ENCODE assay signal across 12 mouse cellular contexts in genomic region chr1:151863135-151863796, GRCm38 (mm10).
A peak's percentile ranks its signal among the peaks of the same experiment; 100 is the strongest.
DNase-seq lines count a peak whose midpoint lies in the region; ATAC-seq and TF ChIP-seq lines count a peak whose summit lies in the region.
"Had no signal": no experiment of that assay in that cellular context is flagged by ENCODE, and none has a peak within 500 bp of the region (broad histone marks: within the 10 kb centered on the region; RNA-seq: fewer than 3 reads in every experiment).

No protein-coding gene starts in this region.

- TF ChIP-seq CTCF in midbrain, postnatal 0 days (IDR thresholded peaks at IDR 0.05), result no peak

- H3K4me1 ChIP-seq in kidney, embryonic 16.5 days (ENCODE audit: insufficient read depth, low read length), result peaks cover 10% of the 10 kb centered on the region; the same call in 1 of the 2 replicates
- H3K4me1 ChIP-seq in midbrain, embryonic 11.5 days (ENCODE audit: control insufficient read depth, insufficient read depth, low read length), result no peaks in the 10 kb centered on the region
- no peaks in the 10 kb centered on the region for H3K4me1 ChIP-seq in midbrain, postnatal 0 days (ENCODE audit: insufficient read depth, low read length)
- H3K4me1 ChIP-seq in stomach, embryonic 16.5 days (ENCODE audit: control insufficient read depth, insufficient read depth, low read length), result peaks cover 14% of the 10 kb centered on the region; the same call in 1 of the 2 replicates
- H3K4me1 ChIP-seq: liver, embryonic 13.5 days had no signal

- no peaks in the 10 kb centered on the region for H3K9me3 ChIP-seq in kidney, embryonic 16.5 days (ENCODE audit: low read length)
- no peaks in the 10 kb centered on the region for H3K9me3 ChIP-seq in midbrain, embryonic 11.5 days (ENCODE audit: control insufficient read depth, low read length)
- no peaks in the 10 kb centered on the region for H3K9me3 ChIP-seq in midbrain, postnatal 0 days (ENCODE audit: low read length)
- H3K9me3 ChIP-seq in stomach, embryonic 16.5 days (replicated peaks; ENCODE audit: control insufficient read depth, low read length), result no peaks in the 10 kb centered on the region
- H3K9me3 ChIP-seq: embryonic facial prominence, embryonic 10.5 days; liver, embryonic 13.5 days had no signal

- H3K9ac ChIP-seq in kidney, embryonic 16.5 days (replicated peaks; ENCODE audit: low read length), result no peak overlapping the region
- no peak overlapping the region for H3K9ac ChIP-seq in midbrain, embryonic 11.5 days (ENCODE audit: low read length)
- no peak overlapping the region for H3K9ac ChIP-seq in midbrain, postnatal 0 days (replicated peaks; ENCODE audit: low read length, poor library complexity, severe bottlenecking)
- H3K9ac ChIP-seq in stomach, embryonic 16.5 days (ENCODE audit: low read length), result no peak overlapping the region
- H3K9ac ChIP-seq: forebrain, postnatal 0 days; liver, embryonic 13.5 days had no signal

- no peaks in the 10 kb centered on the region for H3K36me3 ChIP-seq in kidney, embryonic 16.5 days (ENCODE audit: insufficient read depth, low read length)
- H3K36me3 ChIP-seq in midbrain, embryonic 11.5 days (ENCODE audit: control insufficient read depth, insufficient read depth, low read length), result no peaks in the 10 kb centered on the region
- no peaks in the 10 kb centered on the region for H3K36me3 ChIP-seq in midbrain, postnatal 0 days (ENCODE audit: insufficient read depth, low read length)
- H3K36me3 ChIP-seq in stomach, embryonic 16.5 days (ENCODE audit: control insufficient read depth, insufficient read depth, low read length), result no peaks in the 10 kb centered on the region
- H3K36me3 ChIP-seq: embryonic facial prominence, embryonic 10.5 days; liver, embryonic 13.5 days had no signal

- ATAC-seq in kidney, embryonic 16.5 days (ENCODE audit: low FRiP score, low TSS enrichment), result peak; percentile 65; the same call in 1 of the 2 replicates
- no peak for ATAC-seq in midbrain, embryonic 11.5 days (ENCODE audit: low FRiP score)
- ATAC-seq in midbrain, postnatal 0 days (ENCODE audit: low FRiP score), result no peak
- ATAC-seq in stomach, embryonic 16.5 days (ENCODE audit: insufficient read depth, low FRiP score), result 0 out of 2 replicates have a peak, but pooled peaks have one; percentile 25
- ATAC-seq: inflammation-experienced regulatory T-cells, adult 6 months had no signal

- no peak for DNase-seq in kidney, postnatal 36 days
- DNase-seq in midbrain, embryonic 11.5 days (ENCODE audit: low spot score, missing footprints), result peak; percentile 62
- DNase-seq in midbrain, postnatal 0 days (ENCODE audit: low spot score), result no peak
- DNase-seq in lung, postnatal 10 days, result peak; percentile 73
- no peak for DNase-seq in embryo, embryonic 10.5 days (ENCODE audit: low spot score)
- no peak for DNase-seq in natural killer cell, adult 2 months (ENCODE audit: low spot score in 2 of 2)
- DNase-seq: forebrain, postnatal 0 days; liver, embryonic 13.5 days had no signal

- 68% methylated on average over 17 of the region's 17 CpGs for WGBS in kidney, embryonic 16.5 days
- whole genome bisulfite sequencing in midbrain, embryonic 11.5 days, result 86% methylated on average over 17 of the region's 17 CpGs
- 87% methylated on average over 17 of the region's 17 CpGs for WGBS in midbrain, postnatal 0 days
- 60% methylated on average over 17 of the region's 17 CpGs for WGBS in stomach, embryonic 16.5 days

- H3K27me3 ChIP-seq in kidney, embryonic 16.5 days (ENCODE audit: insufficient read depth, low read length), result no peaks in the 10 kb centered on the region
- no peaks in the 10 kb centered on the region for H3K27me3 ChIP-seq in midbrain, embryonic 11.5 days (ENCODE audit: control insufficient read depth, insufficient read depth, low read length)
- no peaks in the 10 kb centered on the region for H3K27me3 ChIP-seq in midbrain, postnatal 0 days (ENCODE audit: insufficient read depth, low read length)
- H3K27me3 ChIP-seq in stomach, embryonic 16.5 days (ENCODE audit: control insufficient read depth, insufficient read depth, low read length), result no peaks in the 10 kb centered on the region
- H3K27me3 ChIP-seq: liver, embryonic 13.5 days had no signal

- no peak overlapping the region for H3K4me3 ChIP-seq in kidney, embryonic 16.5 days (ENCODE audit: low read length)
- H3K4me3 ChIP-seq in midbrain, embryonic 11.5 days (ENCODE audit: low read depth, low read length), result no peak overlapping the region
- H3K4me3 ChIP-seq in midbrain, postnatal 0 days (ENCODE audit: low read depth, low read length), result no peak overlapping the region
- H3K4me3 ChIP-seq in stomach, embryonic 16.5 days (replicated peaks; ENCODE audit: low read length), result no peak overlapping the region
- H3K4me3 ChIP-seq: embryonic facial prominence, embryonic 10.5 days; liver, embryonic 13.5 days had no signal

- H3K27ac ChIP-seq in kidney, embryonic 16.5 days (ENCODE audit: low read length), result peak overlapping the region; percentile 73; the same call in 1 of the 2 replicates
- no peak overlapping the region for H3K27ac ChIP-seq in midbrain, embryonic 11.5 days (ENCODE audit: low read depth, low read length)
- no peak overlapping the region for H3K27ac ChIP-seq in midbrain, postnatal 0 days (ENCODE audit: low read depth, low read length)
- H3K27ac ChIP-seq in stomach, embryonic 16.5 days (ENCODE audit: low read length), result peak overlapping the region; percentile 78
- H3K27ac ChIP-seq: embryonic facial prominence, embryonic 10.5 days; liver, embryonic 13.5 days had no signal

- no peak overlapping the region for H3K4me2 ChIP-seq in kidney, embryonic 16.5 days (replicated peaks; ENCODE audit: low read depth, low read length)
- no peak overlapping the region for H3K4me2 ChIP-seq in midbrain, embryonic 11.5 days
- no peak overlapping the region for H3K4me2 ChIP-seq in midbrain, postnatal 0 days (ENCODE audit: low read depth, low read length, poor library complexity, severe bottlenecking)
- no peak overlapping the region for H3K4me2 ChIP-seq in stomach, embryonic 16.5 days (ENCODE audit: low read depth, low read length)
- H3K4me2 ChIP-seq: liver, embryonic 13.5 days had no signal

Comparison
In these comparisons a context has a peak if more than half of its experiments do, and no peak if none do; other contexts are left out.
1. DNase-seq: peak in midbrain, embryonic 11.5 days (single experiment) and lung, postnatal 10 days (single experiment); none in kidney, postnatal 36 days (0 of 2), midbrain, postnatal 0 days (single experiment), embryo, embryonic 10.5 days (single experiment) and natural killer cell, adult 2 months (0 of 2).
2. ATAC-seq: peak in kidney, embryonic 16.5 days (single experiment) and stomach, embryonic 16.5 days (single experiment); none in midbrain, embryonic 11.5 days (single experiment) and midbrain, postnatal 0 days (single experiment).
3. H3K27ac ChIP-seq: peak in kidney, embryonic 16.5 days (single experiment) and stomach, embryonic 16.5 days (single experiment); none in midbrain, embryonic 11.5 days (single experiment) and midbrain, postnatal 0 days (single experiment).